Mouse (Mus musculus): ENCODE results near the gene Plxna4. TPM values are rescaled to one million over a fixed set of nuclear protein-coding genes. Genes with fewer than 3 reads are reported as not detected.
A peak's percentile ranks its signal among the peaks of the same experiment; 100 is the strongest.

The Plxna4 gene
- polyA plus RNA-seq, 1 experiment from 2014 or later, result 1.2 TPM

GRCm38 (mm10) chr6:32493557-32493956, 94.4 kb downstream of the Plxna4 start:
- ATAC-seq (ENCODE audit: low FRiP score, low TSS enrichment), result peak; percentile 82; the same call in 1 of the 2 replicates
- Histone ChIP-seq H3K4me1 (ENCODE audit: insufficient read depth, low read length) (peaks cover 7% of the 10 kb centered on the region; the same call in 1 of the 2 replicates), H3K4me3 (ENCODE audit: low read length) (no peak overlapping the region), H3K9ac (replicated peaks; ENCODE audit: low read length) (no peak overlapping the region), H3K27me3 (ENCODE audit: insufficient read depth, low read length) (no peaks in the 10 kb centered on the region), H3K4me2 (replicated peaks; ENCODE audit: low read depth, low read length) (no peak overlapping the region; the same call in 1 of the 2 replicates), H3K36me3 (ENCODE audit: insufficient read depth, low read length) (no peaks in the 10 kb centered on the region), H3K9me3 (ENCODE audit: low read length) (no peaks in the 10 kb centered on the region), H3K27ac (ENCODE audit: low read length) (no peak overlapping the region)
- 11% methylated on average over 5 of the region's 5 CpGs for WGBS

GRCm38 (mm10) chr6:32487121-32487520, 100.9 kb downstream of the Plxna4 start:
- Histone ChIP-seq H3K27me3 (ENCODE audit: insufficient read depth, low read length) (no peaks in the 10 kb centered on the region), H3K36me3 (ENCODE audit: insufficient read depth, low read length) (no peaks in the 10 kb centered on the region), H3K4me2 (replicated peaks; ENCODE audit: low read depth, low read length) (no peak overlapping the region), H3K9me3 (ENCODE audit: low read length) (no peaks in the 10 kb centered on the region), H3K9ac (replicated peaks; ENCODE audit: low read length) (no peak overlapping the region), H3K4me3 (ENCODE audit: low read length) (no peak overlapping the region), H3K27ac (ENCODE audit: low read length) (no peak overlapping the region), H3K4me1 (ENCODE audit: insufficient read depth, low read length) (0 out of 2 replicates have a peak, but pooled peaks cover 3% of the 10 kb centered on the region)
- WGBS, result 39% methylated on average over 3 of the region's 3 CpGs
- 0 out of 2 replicates have a peak, but pooled peaks have one; percentile 12 for ATAC-seq (ENCODE audit: low FRiP score, low TSS enrichment)

GRCm38 (mm10) chr6:32482469-32482868, 105.5 kb downstream of the Plxna4 start:
- Histone ChIP-seq H3K27ac (ENCODE audit: low read length) (no peak overlapping the region), H3K9ac (replicated peaks; ENCODE audit: low read length) (no peak overlapping the region), H3K9me3 (ENCODE audit: low read length) (no peaks in the 10 kb centered on the region), H3K4me2 (replicated peaks; ENCODE audit: low read depth, low read length) (no peak overlapping the region), H3K4me3 (ENCODE audit: low read length) (no peak overlapping the region), H3K27me3 (ENCODE audit: insufficient read depth, low read length) (no peaks in the 10 kb centered on the region), H3K4me1 (ENCODE audit: insufficient read depth, low read length) (0 out of 2 replicates have a peak, but pooled peaks cover 3% of the 10 kb centered on the region), H3K36me3 (ENCODE audit: insufficient read depth, low read length) (no peaks in the 10 kb centered on the region)
- WGBS, result 47% methylated on average over 4 of the region's 4 CpGs
- ATAC-seq (ENCODE audit: low FRiP score, low TSS enrichment), result no peak

DNA sequence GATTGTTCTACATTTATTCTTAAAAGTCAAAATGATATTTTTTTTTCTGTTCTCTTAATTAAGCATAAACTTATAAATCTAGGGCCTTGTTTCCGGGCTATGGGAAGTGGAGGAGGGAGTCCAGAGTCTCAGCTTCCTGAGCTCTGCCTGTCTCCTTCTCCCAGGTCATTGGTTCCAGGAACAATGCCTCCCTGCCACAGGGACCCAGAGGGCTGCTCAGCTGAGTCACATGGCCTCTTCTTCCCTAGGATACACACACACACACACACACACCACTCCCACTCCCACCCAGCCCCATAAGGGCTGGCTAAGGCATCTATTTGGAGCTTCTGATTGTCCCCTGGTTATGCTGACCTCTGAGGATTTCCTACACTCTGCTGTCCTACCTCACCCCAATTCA, 107.3 kb downstream of the Plxna4 start:
- Histone ChIP-seq H3K9me3 (ENCODE audit: low read length) (no peaks in the 10 kb centered on the region), H3K9ac (replicated peaks; ENCODE audit: low read length) (no peak overlapping the region), H3K4me3 (ENCODE audit: low read length) (no peak overlapping the region), H3K4me1 (ENCODE audit: insufficient read depth, low read length) (no peaks in the 10 kb centered on the region), H3K27me3 (ENCODE audit: insufficient read depth, low read length) (no peaks in the 10 kb centered on the region), H3K36me3 (ENCODE audit: insufficient read depth, low read length) (no peaks in the 10 kb centered on the region), H3K4me2 (replicated peaks; ENCODE audit: low read depth, low read length) (no peak overlapping the region), H3K27ac (ENCODE audit: low read length) (no peak overlapping the region)
- 0 out of 2 replicates have a peak, but pooled peaks have one; percentile 47 for ATAC-seq (ENCODE audit: low FRiP score, low TSS enrichment)
- WGBS, result 48% methylated on average over 1 of the region's 1 CpGs

- Histone ChIP-seq H3K4me1 (ENCODE audit: insufficient read depth, low read length) (no peaks in the 10 kb centered on the region), H3K9ac (replicated peaks; ENCODE audit: low read length) (no peak overlapping the region), H3K4me2 (replicated peaks; ENCODE audit: low read depth, low read length) (no peak overlapping the region), H3K36me3 (ENCODE audit: insufficient read depth, low read length) (no peaks in the 10 kb centered on the region), H3K27ac (ENCODE audit: low read length) (peak overlapping the region; percentile 26; the same call in 1 of the 2 replicates), H3K9me3 (ENCODE audit: low read length) (no peaks in the 10 kb centered on the region), H3K4me3 (ENCODE audit: low read length) (no peak overlapping the region), H3K27me3 (ENCODE audit: insufficient read depth, low read length) (no peaks in the 10 kb centered on the region)
- ATAC-seq (ENCODE audit: low FRiP score, low TSS enrichment), result no peak
- 79% methylated on average over 2 of the region's 2 CpGs for WGBS
Measured at GRCm38 (mm10) chr6:32479765-32480164, 108.2 kb downstream of the Plxna4 start.

DNA sequence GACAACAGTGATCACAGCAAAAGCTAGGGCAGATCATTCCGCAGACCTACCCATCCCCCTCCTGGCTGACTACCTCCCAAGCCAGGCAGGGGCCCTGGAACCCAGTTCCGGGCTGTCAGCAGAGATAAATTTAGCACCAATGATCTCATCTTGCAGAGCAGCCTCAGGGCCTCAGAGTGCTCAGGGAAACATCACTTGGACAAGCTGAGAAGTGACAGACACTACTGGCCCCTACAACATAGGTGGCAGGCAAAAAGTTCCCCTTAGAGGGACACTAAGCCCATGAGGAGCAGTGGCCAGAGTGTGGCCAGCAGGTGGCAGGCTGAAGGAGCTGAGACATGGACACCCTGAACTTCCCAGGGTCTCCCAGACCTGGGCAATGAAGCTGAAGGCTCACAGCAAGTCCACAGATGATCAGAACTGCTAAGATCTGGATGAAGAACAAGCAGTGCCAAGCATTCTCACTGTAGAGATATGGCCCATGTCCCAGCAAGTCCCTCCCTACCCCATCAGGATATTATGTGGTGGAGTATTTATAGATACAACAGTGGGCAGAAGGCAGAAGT, 108.7 kb downstream of the Plxna4 start:
- peak; percentile 72 for ATAC-seq (ENCODE audit: low FRiP score, low TSS enrichment)
- Histone ChIP-seq H3K9me3 (ENCODE audit: low read length) (no peaks in the 10 kb centered on the region), H3K4me3 (ENCODE audit: low read length) (no peak overlapping the region), H3K9ac (replicated peaks; ENCODE audit: low read length) (no peak overlapping the region), H3K4me2 (replicated peaks; ENCODE audit: low read depth, low read length) (no peak overlapping the region), H3K36me3 (ENCODE audit: insufficient read depth, low read length) (no peaks in the 10 kb centered on the region), H3K27ac (ENCODE audit: low read length) (peak overlapping the region; percentile 26), H3K27me3 (ENCODE audit: insufficient read depth, low read length) (no peaks in the 10 kb centered on the region), H3K4me1 (ENCODE audit: insufficient read depth, low read length) (no peaks in the 10 kb centered on the region)
- 20% methylated on average over 2 of the region's 2 CpGs for WGBS

GRCm38 (mm10) chr6:32475958-32476357, 112.0 kb downstream of the Plxna4 start:
- WGBS, result 84% methylated on average over 4 of the region's 4 CpGs

DNA sequence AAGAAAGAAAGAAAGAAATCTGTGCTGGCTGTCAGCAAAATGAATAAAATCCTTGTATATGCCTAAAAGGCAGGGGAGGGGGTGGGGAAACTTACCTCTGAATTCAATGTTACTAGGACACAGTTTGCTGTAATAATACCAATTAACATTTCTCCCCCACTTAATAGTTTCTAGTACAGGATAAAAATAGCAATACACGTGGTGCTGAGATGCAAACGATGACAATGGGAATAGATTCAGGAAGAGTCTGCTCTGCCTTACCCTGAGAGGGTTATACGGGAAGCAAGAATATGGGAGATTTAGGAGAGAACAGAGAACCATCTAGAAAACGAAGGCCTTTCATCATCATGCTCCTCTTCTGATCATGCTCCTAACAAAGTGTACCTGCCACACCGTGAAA, 115.9 kb downstream of the Plxna4 start:
- no peak overlapping the region for H3K9ac ChIP-seq (replicated peaks; ENCODE audit: low read length)
- H3K9me3 ChIP-seq (ENCODE audit: low read length), result no peaks in the 10 kb centered on the region
- H3K4me2 ChIP-seq (replicated peaks; ENCODE audit: low read depth, low read length), result no peak overlapping the region
- no peaks in the 10 kb centered on the region for H3K4me1 ChIP-seq (ENCODE audit: insufficient read depth, low read length)
- H3K36me3 ChIP-seq (ENCODE audit: insufficient read depth, low read length), result no peaks in the 10 kb centered on the region
- no peak overlapping the region for H3K4me3 ChIP-seq (ENCODE audit: low read length)
- H3K27me3 ChIP-seq (ENCODE audit: insufficient read depth, low read length), result no peaks in the 10 kb centered on the region
- H3K27ac ChIP-seq (ENCODE audit: low read length), result no peak overlapping the region
- ATAC-seq (ENCODE audit: low FRiP score, low TSS enrichment), result no peak
- WGBS, result 88% methylated on average over 5 of the region's 5 CpGs

More at GRCm38 (mm10) chr6:32475958-32476357, 112.0 kb downstream of the Plxna4 start:
- no peak overlapping the region for H3K4me3 ChIP-seq (ENCODE audit: low read length)
- H3K27ac ChIP-seq (ENCODE audit: low read length), result no peak overlapping the region
- H3K4me2 ChIP-seq (replicated peaks; ENCODE audit: low read depth, low read length), result no peak overlapping the region
- no peaks in the 10 kb centered on the region for H3K27me3 ChIP-seq (ENCODE audit: insufficient read depth, low read length)
- no peaks in the 10 kb centered on the region for H3K9me3 ChIP-seq (ENCODE audit: low read length)
- H3K4me1 ChIP-seq (ENCODE audit: insufficient read depth, low read length), result no peaks in the 10 kb centered on the region
- H3K9ac ChIP-seq (replicated peaks; ENCODE audit: low read length), result no peak overlapping the region
- H3K36me3 ChIP-seq (ENCODE audit: insufficient read depth, low read length), result no peaks in the 10 kb centered on the region
- no peak for ATAC-seq (ENCODE audit: low FRiP score, low TSS enrichment)

GRCm38 (mm10) chr6:32471639-32472038, 116.4 kb downstream of the Plxna4 start:
- Histone ChIP-seq H3K4me2 (replicated peaks; ENCODE audit: low read depth, low read length) (no peak overlapping the region), H3K9ac (replicated peaks; ENCODE audit: low read length) (no peak overlapping the region), H3K4me1 (ENCODE audit: insufficient read depth, low read length) (no peaks in the 10 kb centered on the region), H3K36me3 (ENCODE audit: insufficient read depth, low read length) (no peaks in the 10 kb centered on the region), H3K27ac (ENCODE audit: low read length) (no peak overlapping the region), H3K4me3 (ENCODE audit: low read length) (no peak overlapping the region), H3K9me3 (ENCODE audit: low read length) (no peaks in the 10 kb centered on the region), H3K27me3 (ENCODE audit: insufficient read depth, low read length) (no peaks in the 10 kb centered on the region)
- ATAC-seq (ENCODE audit: low FRiP score, low TSS enrichment), result no peak
- 67% methylated on average over 3 of the region's 3 CpGs for whole genome bisulfite sequencing

- Histone ChIP-seq H3K4me2 (replicated peaks; ENCODE audit: low read depth, low read length) (no peak overlapping the region), H3K36me3 (ENCODE audit: insufficient read depth, low read length) (no peaks in the 10 kb centered on the region), H3K4me3 (ENCODE audit: low read length) (no peak overlapping the region), H3K27ac (ENCODE audit: low read length) (no peak overlapping the region), H3K9ac (replicated peaks; ENCODE audit: low read length) (no peak overlapping the region), H3K27me3 (ENCODE audit: insufficient read depth, low read length) (no peaks in the 10 kb centered on the region), H3K4me1 (ENCODE audit: insufficient read depth, low read length) (0 out of 2 replicates have a peak, but pooled peaks cover 5% of the 10 kb centered on the region), H3K9me3 (ENCODE audit: low read length) (no peaks in the 10 kb centered on the region)
- no peak for ATAC-seq (ENCODE audit: low FRiP score, low TSS enrichment)
- WGBS, result 65% methylated on average over 5 of the region's 5 CpGs
Measured at GRCm38 (mm10) chr6:32469196-32469595, 118.8 kb downstream of the Plxna4 start.
